Mouse (Mus musculus) naive thymus-derived CD4-positive, alpha-beta T cell, adult 2 months (primary cell): ENCODE data around the gene Tyw1.

ENCODE experiments used
- DNase-seq: peaks from one replicate; pipeline ENCODE4 v3.0.0-alpha.2; 2011; ENCODE audit warnings: low read depth

Tyw1 gene

DNA sequence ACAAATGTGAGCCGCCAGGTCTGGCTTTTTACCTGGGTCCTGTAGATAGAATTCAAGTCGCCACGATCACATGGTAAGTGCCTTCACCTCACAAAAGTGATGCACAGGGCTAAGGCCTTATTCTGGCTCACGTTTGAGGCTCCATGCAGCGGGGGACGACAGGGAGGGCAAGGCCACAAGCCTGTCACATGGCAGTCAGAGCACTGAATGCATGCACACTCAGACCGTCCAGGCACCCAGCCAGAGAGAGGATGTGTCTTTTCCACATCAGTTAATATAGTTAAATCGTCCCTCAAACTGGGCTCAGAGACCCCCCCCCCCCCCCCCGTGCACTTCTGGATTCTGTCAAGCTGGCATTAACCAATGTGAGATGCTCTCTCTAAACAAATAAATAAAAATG is 60.9 kb downstream of the Tyw1 start:
- no peak for DNase-seq

DNA sequence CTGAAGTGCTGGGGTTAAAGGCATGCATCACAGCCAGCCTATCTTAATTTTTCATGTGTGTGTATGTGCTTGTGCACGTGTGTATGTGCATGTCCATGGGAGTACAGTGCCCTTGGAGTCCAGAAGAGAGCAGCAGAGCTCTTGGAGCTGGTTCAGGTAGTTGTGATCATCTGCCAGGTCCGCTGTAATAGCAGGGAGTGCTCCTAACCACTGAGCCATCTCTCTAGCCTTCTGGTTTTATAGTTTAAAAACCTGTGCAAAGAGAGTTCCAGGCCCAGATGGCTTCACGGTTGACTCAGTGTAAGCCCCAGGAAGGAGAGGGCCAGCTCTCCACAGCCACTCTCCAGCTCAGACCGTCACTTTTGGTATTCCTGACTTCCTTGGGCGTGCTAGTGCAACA is 64.4 kb downstream of the Tyw1 start:
- DNase-seq = no peak

DNA sequence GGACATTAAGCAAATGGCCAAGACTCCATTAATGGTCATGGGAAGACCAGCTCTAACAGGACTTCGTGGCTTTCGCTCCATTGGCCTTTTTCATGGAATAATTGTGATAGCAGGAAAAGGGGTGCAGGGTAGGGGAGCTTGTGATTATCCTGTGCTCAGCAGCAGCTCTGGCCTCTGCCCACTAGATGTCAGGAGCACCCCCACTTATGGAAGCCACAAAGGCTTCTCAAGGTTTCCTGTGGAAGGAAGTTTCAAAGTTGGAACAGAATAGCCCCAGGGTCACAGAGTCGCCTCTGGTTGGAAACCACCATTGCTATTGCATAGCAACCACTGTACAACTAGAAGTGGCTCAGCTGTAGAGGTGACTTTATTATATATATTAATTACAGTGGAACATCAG is 65.1 kb downstream of the Tyw1 start:
- no peak for DNase-seq

DNA sequence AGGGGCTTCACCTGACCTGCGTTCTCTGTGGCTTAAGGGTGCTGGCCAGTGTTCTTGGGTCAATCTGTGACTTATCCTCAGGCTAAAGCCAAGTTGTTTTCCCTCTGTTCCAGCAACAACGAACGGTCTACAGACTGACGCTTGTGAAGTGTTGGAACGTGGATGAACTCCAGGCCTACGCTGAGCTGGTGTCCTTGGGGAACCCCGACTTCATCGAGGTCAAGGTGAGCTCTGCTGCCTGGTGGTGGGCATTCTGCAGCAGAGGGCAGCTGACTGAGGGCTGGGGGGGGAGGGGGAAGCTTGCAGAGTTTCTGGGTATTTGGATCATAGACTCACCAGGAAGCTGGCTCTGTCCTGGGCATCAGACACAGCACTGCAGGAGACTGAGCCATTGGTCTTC is 70.1 kb downstream of the Tyw1 start:
- DNase-seq = no peak

DNA sequence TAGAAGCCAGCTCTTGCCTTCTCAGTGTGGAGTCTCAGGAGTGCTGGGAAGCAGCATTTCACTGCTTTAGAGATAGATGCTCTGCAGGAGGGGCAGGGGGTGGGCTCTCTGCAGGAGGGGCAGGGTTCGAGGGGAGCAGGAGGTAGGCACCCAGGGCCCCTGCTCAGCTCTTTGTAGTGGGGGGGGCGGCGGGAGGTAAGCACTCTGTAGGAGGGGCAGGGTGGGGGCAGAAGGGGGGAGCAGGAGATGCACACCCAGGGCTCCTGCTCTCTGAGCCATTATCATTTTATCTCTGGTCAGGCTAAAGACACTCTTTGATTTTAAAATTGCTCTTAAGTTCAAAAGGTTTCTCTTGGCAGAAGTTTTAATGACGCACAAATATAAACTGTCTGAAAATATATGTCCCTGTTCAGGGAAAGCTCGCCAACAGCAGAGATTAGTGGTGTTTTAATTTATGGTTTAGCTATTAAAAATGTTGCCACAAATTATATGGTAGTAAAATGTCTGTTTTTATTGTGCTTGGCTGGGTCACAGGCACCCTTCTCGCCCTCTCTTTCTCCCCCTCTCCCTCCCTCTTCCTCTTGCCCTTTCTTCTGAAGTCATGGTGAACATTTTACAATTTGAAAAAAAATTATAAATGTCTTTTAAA is 72.3 kb downstream of the Tyw1 start:
- no peak for DNase-seq

DNA sequence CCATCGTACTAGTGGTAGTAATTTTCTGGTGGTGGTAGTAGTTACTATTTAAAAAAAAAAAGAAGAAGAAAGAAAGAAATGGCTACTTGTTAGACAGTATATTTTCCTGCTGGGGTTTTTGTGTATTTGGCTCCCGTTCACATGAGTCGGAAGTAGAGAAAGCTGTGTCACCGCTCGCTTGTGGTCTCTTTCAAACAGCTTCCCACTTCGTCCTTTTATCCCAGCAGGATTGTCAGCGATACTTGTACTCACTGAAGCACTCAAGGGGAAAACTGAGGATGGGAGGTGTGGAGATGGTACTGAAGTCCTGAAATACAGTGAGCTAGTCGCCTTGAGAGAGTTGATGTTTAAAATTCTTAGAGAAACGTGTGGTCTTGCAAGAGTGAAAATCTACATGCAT is 72.9 kb downstream of the Tyw1 start:
- no peak for DNase-seq

DNA sequence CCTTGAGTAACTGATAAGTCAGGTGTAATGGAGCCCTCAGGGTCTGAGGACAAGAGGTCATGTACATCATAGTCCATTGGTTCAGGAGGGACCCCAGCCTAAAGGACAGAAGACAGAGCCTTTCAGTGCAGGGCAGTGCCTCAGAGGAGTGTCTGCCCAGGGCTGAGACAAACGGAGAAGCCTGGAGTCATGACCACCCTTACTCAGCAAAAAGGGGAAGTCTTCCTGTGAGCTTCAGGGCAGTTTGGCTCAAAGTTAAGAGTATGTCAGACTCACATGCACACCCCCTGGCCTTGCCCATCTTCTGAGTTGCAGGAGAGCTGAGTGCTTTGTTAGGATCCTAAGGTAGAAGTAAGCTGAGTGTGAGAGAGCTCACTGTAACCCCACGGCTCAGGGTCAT is 74.5 kb downstream of the Tyw1 start:
- no peak for DNase-seq

DNA sequence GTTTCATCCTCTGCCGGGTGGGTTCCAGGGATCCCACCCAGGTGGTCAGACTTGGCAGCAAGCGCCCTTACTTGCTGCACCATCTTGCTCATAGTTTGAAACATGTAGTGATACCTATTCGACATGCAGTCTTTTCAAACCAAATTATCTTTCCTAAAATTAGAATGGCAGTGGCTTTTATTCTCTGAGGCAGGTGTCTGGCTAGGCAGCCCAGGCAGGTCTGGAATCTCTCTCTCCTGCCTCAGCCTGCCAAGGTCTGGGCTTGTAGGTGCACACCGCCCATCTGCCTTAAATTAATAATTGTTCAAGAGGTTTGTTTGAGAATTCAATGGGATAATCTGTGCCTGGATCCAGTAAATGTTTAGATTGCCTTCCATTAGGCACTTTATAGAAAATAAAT is 75.4 kb downstream of the Tyw1 start:
- no peak for DNase-seq

DNA sequence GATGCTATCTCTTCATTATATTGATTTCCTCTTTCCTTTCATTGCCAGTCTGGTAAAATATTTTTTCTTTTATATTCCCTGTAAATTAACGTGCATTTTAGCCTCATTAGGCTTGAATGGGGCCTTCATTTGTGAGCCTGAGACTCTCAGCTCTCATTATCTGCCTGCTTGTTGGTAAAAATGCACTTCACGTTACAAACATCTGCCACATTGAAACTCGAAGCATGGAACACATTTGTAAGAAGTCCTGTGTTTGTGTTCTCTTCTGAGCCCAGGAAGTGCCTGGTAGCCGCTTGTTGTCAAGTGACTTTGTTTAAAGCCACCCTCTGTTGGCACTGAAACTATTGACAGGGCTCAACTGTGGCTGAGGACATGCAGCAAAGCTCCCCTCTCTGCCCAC is 75.8 kb downstream of the Tyw1 start:
- DNase-seq = no peak

DNA sequence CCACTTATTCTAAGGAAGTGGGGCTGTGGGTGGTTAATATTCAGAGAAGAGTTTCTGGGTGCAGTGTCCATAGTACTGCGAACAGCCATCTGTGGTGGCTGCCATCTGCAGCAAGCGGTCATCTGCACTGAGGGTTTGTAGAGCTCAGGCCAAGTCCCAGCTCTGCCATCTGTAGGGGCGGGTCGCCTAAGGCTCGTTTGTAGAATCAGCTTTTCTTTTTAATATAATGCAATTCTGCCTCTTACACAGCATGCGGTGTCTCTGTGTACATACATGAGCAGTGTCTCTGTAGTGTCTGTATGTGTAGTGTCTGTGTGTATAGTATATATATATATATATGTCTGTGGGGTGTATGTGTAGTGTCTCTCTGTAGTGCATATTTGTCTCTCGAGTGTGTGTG is 78.1 kb downstream of the Tyw1 start:
- DNase-seq = no peak

DNA sequence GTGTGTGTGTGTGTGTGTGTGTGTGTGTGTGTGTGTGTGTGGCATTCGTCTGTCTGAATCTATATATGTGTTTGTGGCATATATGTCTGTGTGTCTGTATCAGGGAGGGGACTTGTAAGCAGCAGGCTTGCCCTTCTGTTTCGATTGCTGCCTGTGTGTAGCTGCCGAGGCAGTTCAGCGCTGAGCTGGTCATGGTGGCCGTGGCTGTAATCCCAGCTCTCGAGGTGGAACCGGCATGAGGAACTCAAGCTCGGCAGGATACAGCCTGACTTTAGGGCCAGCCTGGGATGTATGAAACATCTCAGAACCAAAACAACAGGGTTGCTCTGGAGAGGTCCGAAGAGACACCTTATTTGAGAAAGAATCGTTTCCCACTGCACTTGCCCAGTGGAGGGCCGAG is 78.6 kb downstream of the Tyw1 start:
- no peak for DNase-seq

DNA sequence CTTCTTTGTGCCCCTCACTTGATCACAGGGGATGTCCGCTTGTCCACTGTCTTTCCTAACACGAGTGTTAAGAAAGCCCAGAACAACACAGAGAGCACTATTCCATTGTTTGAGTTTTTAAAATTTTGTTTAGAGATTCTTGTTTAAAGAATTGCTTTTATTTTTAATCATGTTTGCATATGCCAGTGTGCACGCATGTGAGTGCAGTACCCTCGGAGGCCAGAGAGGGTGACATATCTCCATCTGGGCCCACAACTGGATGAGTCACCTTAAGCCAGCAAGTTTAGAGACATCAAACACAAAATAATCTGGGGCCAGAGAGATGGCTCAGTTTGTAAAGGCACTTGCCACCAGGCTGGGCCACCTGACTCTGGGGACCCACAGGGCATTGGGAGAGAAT is 80.0 kb downstream of the Tyw1 start:
- no peak for DNase-seq

DNA sequence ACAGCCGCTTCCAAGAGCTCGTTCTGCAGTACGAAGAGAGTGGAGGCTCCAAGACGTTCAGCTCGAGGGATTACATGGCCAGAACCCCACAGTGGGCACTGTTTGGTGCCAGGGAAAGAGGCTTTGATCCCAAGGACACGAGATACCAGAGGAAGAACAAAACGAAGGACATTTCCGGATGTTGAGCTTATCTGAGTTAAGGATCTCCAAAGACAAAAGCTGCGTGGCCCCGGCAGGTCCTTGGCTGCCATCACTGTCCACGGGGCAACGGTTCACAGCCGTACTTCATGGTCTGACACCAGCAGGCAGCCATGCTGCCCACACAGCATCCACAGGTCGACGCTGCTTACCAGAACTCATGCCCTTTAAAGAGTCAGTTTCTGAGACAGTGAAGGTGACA is 85.2 kb downstream of the Tyw1 start:
- DNase-seq = no peak

DNA sequence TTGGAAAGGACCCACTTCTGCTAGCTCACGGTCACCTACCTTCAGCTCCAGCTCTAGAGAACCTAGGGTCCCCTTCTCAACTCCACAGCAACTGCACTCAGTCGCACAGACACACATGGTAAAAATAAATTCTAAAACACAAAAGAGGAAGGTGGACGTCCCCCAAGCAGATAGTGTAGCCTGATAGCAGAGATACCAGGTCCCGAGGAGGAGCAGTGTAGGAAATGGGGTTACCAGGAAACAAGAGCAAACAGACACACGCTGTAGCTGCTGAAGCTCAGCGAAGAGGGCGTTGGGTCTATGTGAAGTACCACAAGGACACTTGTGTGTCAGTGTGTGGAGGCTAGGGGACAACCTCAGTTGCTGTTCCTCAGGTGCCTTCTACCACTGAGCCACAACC is 89.6 kb downstream of the Tyw1 start:
- no peak for DNase-seq

DNA sequence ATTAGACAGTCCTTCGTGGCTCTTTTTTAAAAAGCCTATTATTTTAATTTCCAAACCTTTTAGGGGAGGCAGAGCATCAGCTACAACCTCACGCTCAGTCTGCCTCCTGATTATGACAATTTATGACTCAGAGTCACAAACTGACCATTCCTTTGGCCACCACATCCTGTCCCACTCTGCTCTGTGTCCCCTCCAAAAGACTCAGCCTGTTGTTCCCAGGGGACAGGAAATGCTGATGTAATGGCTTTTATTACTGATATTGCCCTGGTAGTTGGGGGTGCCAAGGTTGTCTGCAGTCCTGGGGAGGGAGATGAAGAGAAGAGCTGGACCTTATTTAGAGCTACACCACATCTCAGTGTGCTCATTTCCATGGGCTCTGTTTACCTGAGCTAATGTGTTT is 90.5 kb downstream of the Tyw1 start:
- DNase-seq = no peak

DNA sequence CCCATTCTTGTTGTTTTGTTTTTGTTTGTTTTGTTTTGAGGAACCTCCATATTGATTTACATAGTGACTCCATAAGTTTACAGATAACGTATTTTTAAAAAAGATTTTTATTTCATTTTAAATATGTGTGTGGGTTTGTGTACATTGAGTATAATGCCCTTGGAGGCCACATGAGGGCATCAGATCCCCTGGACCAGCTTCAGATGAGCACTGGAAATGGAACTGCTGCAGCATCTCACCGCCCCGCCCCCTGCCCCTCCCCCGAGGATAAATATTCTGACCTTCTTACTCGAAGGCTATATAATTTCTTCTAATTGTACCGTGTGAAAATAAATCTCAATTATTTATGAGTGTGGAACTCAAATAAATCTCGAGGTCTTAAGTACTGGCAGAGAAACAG is 99.8 kb downstream of the Tyw1 start:
- DNase-seq = no peak

DNA sequence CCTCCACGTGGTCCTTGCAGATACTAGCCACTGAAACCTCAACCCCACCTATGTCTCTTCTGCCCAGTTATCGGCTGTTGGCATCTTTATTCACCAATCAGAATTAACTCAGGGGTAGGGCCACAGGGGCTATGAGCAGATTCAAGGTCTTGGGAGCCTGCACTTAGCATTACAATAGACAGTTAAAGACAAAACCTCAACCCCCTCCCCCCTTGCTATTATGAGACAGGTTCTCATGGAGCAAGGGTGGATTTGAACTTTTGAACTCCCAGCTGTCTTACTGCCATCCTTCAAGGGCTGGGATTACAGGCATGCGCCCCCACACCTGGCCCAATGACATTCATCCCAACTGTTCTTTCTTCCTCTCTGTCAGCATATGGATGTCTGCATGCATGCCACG is 107.7 kb downstream of the Tyw1 start:
- DNase-seq = no peak

DNA sequence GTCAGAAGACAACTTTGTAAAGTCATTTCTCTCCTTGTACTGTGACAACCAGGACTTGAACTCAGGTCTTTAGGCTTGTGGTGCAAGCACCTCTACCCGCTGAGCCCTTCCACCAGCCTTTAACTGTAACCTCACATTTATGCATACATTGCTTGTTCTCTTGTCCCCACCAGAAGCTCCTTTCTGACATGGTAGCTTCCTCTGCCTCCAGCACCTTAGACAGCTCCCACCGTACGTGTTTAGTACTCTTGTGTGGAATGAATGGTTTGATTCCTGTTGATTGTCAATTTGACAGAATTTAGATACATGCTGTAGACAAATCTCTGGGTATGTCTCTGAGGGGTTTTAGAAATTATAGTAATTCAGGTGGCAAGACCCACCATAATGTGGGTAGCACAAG is 108.4 kb downstream of the Tyw1 start:
- no peak for DNase-seq

DNA sequence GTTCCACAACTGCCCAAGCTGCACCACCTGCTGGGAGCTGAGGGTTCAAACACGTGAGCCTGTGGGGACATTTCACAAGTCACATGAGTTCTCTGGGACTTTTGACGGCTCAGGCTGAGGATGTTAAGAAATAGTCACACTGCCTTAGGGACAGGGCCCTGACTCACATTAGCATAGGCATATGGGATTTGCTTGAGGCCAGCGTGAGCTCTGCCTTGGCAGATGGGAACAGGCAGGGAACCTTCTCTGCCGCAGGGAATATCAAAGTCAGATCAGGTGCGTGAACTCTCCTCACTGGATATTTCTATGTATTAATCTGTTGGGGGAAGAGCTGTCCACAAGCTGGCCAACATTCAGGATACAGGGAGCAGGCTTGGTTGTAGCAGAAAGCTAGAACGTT is 112.8 kb downstream of the Tyw1 start:
- no peak for DNase-seq

DNA sequence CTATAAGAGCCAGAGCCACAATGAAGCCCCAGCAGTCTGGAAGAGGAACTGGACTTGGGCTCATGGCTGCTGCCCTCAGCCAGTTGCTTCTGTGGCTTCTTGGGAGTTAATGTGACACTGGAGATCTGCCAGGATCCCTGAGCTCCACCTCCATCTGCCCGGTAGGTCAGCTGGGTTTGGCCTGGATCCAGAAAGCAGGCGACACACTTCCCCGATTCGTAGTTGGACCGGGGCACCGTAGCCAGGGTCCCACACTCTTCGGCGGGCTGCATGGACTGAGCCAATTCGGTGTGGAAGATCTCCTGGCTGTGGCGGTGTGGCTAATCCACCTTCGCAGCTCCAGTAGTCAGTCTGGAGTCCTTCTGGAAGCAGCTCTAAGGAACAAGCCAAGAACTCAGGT is 113.8 kb downstream of the Tyw1 start, which contains the start of gene Caln1:
Gene Caln1 (plus strand): TSS at position 219 of the 400 bp plus-strand sequence.
- DNase-seq = no peak

DNA sequence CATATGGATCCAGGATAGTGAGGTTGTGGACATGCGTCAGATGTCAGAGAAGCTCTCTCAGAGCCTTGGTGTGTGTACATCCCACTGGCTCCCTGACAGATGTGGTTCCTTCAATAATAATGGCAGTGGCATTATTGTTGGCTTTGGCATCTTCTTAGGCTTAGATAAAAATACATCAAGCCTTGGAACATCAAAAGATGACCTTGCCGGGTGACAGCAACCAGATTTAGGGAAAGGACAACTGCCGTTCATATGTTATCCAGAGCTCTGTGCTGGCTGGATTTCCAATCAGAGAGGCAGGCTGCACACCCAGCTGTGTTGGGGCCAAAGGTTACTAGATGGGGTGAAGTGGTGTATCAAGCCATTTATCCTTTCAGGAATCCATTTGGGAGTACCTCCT is 120.0 kb downstream of the Tyw1 start:
- no peak for DNase-seq

DNA sequence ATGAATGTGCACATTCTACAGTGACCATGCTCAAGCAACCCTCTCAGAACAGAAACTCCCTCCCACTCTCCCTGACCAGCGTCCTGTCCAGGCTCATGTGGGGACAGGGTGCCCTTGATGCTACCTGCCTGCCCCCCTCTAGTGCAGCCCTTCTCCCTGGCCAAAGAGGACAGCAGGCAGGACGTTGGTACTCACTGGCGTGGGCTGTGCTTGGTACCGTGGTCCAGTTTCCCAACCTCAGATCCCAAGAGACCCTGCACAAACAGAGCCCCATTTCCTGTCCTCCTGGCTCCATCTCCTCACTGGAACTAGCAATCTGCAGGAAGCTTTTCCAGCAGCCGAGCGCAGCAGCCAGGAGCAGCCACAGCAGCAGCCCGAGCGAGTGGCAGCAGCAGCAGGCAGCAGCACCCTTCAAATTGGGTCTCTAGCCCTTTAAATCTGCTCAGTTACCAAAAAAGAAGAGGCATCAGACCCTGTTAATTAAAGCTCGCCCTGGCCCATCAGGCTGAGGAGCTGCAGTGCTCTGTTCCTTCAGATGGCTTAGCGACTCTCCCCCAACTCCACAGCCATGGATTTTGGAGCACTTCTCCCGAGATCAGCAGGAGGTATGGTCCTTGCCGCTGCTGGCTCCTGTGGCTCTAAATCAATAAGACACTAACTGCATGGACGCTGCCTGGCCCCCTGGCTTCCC is 128.9 kb downstream of the Tyw1 start, which contains the start of gene A330070K13Rik:
Gene A330070K13Rik (minus strand): TSS at position 410 of the 691 bp plus-strand sequence.
- DNase-seq = no peak

DNA sequence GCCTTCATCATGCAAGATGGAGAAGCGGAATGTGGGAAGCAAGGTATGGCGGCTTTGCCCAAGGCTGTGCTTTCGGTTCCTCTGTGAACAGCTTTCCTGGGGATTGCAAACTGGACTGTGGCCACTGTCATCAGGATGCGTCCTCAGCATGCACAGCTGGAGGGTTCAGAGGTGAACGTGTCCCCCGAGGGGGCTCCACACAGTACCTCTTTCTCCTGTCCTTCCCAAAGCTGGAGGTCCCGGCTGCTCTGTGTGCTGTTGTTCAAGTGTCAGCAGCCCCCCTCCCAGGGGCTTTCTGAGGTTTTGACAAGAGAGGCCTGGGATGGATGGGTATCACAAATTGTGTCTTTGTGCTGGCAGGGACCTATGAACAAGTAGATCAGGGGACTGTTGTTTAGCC is 131.0 kb downstream of the Tyw1 start:
- no peak for DNase-seq
